Mouse (Mus musculus): ENCODE measurements around the gene Gm20481.
"Not testable (repeated sequence)": the region's sequence is repeated elsewhere in the genome, so short reads cannot be mapped to it uniquely, and the experiment has no call there.

Gene Gm20481

GRCm38 (mm10) chr17:35003022-35003838 lies 33.5 kb downstream of the Gm20481 start:
- no peak for DNase-seq

- DNase-seq: no peak
Observed at GRCm38 (mm10) chr17:35004075-35004717, 34.5 kb downstream of the Gm20481 start.

GRCm38 (mm10) chr17:35005158-35005557 lies 35.4 kb downstream of the Gm20481 start:
- no peak for DNase-seq

GRCm38 (mm10) chr17:35005902-35006301 lies 36.2 kb downstream of the Gm20481 start:
- DNase-seq: not testable (repeated sequence)

- no peak for DNase-seq
Observed at GRCm38 (mm10) chr17:35007387-35007991, 37.8 kb downstream of the Gm20481 start.

GRCm38 (mm10) chr17:35009586-35009985 lies 39.9 kb downstream of the Gm20481 start:
- DNase-seq: no peak

- no peak for DNase-seq
Observed at GRCm38 (mm10) chr17:35011440-35011839, 41.7 kb downstream of the Gm20481 start.

GRCm38 (mm10) chr17:35012430-35012829 lies 42.7 kb downstream of the Gm20481 start:
- no peak for DNase-seq

GRCm38 (mm10) chr17:35013221-35013620 lies 43.5 kb downstream of the Gm20481 start:
- DNase-seq: no peak

GRCm38 (mm10) chr17:35015296-35015695 lies 45.6 kb downstream of the Gm20481 start:
- no peak for DNase-seq

GRCm38 (mm10) chr17:35016376-35016775 lies 46.7 kb downstream of the Gm20481 start, which contains the start of gene Vwa7:
Gene Vwa7, plus strand, starts transcription at chr17:35016579.
- DNase-seq: peak; percentile 57

- no peak for DNase-seq
Observed at GRCm38 (mm10) chr17:35016791-35017705, 47.3 kb downstream of the Gm20481 start.

GRCm38 (mm10) chr17:35017706-35018030 lies 48.0 kb downstream of the Gm20481 start:
- DNase-seq: no peak

GRCm38 (mm10) chr17:35018171-35018570 lies 48.5 kb downstream of the Gm20481 start:
- DNase-seq: no peak

GRCm38 (mm10) chr17:35019894-35020293 lies 50.2 kb downstream of the Gm20481 start:
- no peak for DNase-seq

- no peak for DNase-seq
Observed at GRCm38 (mm10) chr17:35020551-35020950, 50.8 kb downstream of the Gm20481 start.

- DNase-seq: peak; percentile 90
Observed at GRCm38 (mm10) chr17:35021163-35021808, 51.6 kb downstream of the Gm20481 start.
